Mouse (Mus musculus): ENCODE measurements around the gene Pex26. TPM values are rescaled to one million over a fixed set of nuclear protein-coding genes. Genes with fewer than 3 reads are reported as not detected.

The Pex26 gene
- total RNA-seq (2021), result 10 to 100 TPM; 11.4 to 12.8 TPM
- long read RNA-seq, full-length matches to known transcripts, result 8 of 17 reads
- long read RNA-seq, partial matches to known transcripts, result 4 of 17 reads
- long read RNA-seq, other reads (novel, unspliced or antisense), result 5 of 17 reads

DNA sequence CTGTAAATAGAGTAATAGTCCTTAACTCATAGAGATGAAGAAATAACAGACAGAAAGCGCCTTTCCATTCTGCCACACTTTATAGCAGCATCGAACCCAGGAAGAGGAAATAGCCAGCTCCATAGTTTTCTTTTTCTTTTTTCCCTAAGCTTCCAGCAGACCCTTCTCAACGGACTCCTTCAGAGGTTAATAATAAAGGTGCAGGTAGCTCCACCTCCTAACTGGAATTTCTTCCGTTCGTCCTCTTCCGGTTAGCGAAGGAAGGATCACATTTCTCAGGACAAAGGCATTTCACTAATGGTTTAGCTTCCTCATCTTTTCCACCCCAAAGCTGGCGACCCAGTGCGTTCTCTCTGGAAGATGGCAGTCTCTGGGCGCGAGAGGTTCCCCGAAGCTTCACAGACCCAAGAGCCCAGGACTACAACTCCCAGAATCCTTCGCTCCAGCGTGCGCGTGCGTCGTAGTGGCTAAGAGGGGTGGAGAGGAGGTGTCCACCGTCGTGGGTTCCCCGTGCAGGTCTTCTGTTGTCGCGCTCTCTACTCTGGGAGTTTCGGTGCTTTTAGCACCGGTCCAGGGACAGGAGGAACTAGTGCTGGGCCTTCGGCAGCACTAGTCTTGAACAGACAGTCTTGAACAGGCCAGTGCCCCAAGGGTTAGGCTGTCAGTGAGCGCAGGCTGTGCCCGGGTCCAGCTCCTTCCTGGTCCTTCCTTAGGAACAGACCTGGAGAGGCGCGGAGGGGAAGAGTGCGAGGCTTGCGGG, at the start of gene Pex26:
TSS of gene Pex26 (plus strand) at position 254 of the 760 bp plus-strand sequence.
- DNase-seq (ENCODE audit: low spot score in 2 of 2), result peak; percentile 90 to 94

DNA sequence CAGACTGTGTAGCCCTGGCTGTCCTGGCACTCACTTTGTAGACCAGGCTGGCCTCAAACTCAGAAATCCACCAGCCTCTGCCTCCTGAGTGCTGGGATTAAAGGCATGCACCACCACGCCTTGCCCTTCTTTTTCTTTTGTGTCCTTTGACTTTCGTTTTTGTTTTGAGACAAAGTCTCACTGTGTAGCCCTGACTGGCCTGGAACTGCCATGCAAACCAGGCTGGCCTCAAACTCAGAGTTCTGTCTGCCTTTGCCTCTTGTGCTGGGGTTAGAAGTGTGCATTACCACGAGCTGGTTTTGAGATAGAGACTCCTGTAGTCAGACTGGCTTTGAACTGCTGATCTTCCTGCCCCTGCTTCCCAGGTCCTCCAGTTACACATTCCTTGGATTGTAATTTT, 49.2 kb upstream of the Pex26 start:
- no peak for DNase-seq (ENCODE audit: low spot score in 2 of 2)

DNA sequence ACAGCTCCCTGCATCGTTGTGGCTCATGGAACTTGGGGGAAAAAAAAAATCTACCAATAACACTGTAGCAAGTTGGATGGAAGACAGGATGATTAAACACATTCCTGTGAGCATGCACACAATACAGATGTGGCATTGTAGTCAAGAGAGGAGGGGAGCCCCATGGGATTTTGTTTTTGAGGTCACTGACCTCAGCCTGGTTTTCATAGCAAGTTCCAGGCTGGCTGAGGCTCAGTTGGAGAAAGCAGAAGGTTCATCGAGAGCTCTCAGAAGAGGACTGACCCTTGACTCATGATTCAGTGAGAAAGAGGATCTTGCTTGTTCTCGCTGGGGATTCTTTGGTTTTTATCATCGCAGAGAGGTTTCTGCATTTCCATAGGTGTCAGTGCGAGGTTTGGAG, 48.6 kb upstream of the Pex26 start:
- DNase-seq (ENCODE audit: low spot score in 2 of 2), result no peak

GRCm38 (mm10) chr6:121137222-121137621, 46.2 kb upstream of the Pex26 start:
- no peak for DNase-seq (ENCODE audit: low spot score in 2 of 2)

DNA sequence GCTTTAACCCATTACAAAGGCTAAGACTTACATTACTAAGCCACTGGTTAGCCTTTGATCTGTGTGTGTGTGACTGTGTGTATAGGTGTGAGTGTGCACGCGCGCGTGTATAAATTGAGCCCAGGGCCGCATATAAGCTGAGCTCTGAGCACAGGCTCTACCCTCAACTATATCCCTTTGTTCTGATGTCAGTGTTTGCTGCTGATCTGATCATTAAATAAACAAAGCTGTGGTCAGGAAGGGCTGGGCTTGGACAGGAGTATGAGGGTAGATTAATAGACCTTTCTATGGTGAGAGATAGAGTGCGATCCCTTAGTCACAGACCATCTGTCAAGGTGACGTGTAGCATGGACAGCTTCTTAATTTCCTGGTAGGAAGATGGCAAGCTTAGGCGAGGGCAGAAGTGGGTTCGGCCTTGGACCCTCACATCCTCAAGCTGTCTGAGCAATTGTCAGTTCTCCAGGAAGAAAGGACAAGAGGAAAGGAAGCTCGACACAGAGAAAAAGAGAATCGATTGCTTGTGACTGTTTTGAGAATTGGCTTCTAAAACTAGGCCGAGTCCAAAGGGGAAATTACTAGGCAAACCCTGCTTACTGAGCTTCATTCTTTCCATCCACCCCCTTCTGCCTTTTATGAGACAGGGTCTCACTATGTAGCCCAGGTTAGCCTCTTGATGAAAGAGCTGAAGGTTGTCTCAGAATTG, 45.0 kb upstream of the Pex26 start:
- no peak for DNase-seq (ENCODE audit: low spot score in 2 of 2)

DNA sequence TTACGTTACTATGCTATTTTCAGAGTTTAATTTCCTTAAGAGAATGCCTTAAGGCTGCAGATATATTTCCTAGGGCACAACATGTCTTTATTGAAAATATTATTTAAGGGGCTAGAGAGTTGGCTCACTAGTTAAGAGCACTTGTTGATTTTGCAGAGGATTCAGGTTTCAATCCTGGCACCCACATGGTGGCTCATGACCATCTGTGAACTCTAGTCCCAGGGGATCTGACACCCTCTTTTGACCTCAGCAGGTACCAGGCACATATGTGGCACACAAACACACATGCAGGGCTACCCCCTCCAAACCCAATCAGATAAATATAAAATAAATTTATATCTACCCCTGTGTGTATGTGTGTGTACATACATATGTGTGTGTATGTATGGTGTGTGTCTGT, 44.2 kb upstream of the Pex26 start:
- no peak for DNase-seq (ENCODE audit: low spot score in 2 of 2)

DNA sequence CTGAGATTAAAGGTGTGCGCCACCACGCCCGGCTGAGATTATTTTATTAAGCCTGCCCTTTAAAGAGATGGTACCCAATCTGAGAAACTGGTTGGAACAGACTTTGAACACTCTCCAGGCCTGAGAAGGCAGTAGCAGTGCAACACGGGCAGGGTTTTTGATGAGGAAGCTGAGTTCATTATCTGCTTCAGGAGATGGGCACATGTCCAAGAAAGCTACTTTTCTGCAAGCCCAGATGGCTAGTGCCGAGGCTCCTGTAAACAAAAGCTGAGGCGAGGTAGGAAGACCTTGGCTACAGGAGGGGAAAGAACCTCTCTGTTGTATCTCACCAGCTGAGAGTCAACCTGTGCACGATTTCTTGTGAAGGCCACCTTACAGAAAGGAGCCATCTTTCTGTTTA, 41.2 kb upstream of the Pex26 start:
- no peak for DNase-seq (ENCODE audit: low spot score in 2 of 2)

DNA sequence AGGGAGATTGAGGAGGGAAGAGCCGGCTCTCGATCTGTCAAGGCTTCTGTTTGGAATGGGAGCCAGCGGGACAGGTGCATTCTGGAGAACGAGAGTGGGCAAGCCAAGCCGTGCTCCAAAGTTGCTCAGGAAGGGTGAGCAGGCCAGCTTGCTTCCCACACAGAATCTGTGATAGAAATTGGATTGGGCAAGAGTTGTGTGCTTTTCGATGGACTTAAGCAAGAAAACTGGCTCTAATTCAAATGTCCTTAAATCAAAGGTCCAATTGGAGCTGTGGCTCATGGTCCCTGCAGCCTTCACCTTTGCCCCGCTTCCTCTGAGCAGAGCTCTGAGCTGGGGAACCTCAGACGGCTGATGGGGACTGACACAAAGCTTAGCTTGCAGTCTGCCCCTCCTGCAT, 40.0 kb upstream of the Pex26 start:
- DNase-seq (ENCODE audit: low spot score in 2 of 2), result no peak

- peak; percentile 13 to 23 for DNase-seq (ENCODE audit: low spot score in 2 of 2)
These were observed 39.4 kb upstream of the Pex26 start for GRCm38 (mm10) chr6:121144066-121144465.

DNA sequence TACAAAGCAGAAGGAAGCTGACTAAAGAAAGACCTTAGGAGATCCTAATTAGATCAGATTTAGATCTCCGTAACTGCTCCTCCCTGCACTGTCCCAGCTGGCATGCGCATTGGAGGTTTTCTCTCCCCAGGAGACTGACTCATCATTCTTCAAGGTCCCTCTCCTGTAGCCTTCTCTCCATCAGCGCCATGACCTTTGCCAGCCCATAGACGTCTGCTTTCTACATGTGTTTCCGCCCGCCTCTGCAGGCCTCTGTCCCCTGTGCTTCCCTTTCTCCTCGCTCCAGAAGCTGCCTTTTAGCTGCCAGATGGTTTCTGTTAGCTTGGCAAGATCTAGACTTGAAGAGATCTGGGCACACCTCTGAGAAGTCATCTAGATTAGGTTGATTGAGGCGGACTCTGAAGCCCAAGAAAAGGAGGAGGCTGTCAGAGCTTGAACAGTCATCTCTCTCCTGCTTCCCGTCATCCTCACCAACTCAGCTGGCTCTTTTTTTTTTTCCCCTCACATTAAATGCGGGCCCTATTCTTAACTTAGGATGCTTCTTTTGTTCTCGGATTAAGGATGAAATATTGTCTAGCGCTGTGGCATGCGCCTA, 38.4 kb upstream of the Pex26 start:
- no peak for DNase-seq (ENCODE audit: low spot score in 2 of 2)

- DNase-seq (ENCODE audit: low spot score in 2 of 2), result no peak
These were observed 37.6 kb upstream of the Pex26 start for GRCm38 (mm10) chr6:121145906-121146305.

DNA sequence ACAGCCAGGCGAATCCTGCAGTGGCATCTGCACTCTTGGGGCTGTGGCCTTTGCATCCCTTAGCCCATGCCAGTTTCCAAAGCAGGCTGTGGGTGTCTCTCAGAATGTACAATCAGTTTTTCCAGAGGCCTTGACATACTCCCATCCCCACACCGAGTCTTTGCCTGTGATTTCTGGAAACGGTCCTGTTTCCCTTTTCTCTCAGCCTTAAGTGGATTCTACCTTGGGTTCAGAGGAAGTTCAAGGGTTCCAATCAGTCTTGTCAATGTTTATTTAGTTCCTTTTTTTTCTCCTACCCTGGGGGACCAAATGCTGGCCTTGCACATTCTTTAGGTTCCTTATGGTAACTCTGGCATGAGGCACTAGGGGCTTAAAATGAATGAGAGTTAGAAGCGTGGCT, 36.7 kb upstream of the Pex26 start:
- no peak for DNase-seq (ENCODE audit: low spot score in 2 of 2)

- no peak for DNase-seq (ENCODE audit: low spot score in 2 of 2)
These were observed 35.1 kb upstream of the Pex26 start for GRCm38 (mm10) chr6:121148360-121148759.

- no peak for DNase-seq (ENCODE audit: low spot score in 2 of 2)
These were observed 34.0 kb upstream of the Pex26 start for GRCm38 (mm10) chr6:121149420-121149819.

DNA sequence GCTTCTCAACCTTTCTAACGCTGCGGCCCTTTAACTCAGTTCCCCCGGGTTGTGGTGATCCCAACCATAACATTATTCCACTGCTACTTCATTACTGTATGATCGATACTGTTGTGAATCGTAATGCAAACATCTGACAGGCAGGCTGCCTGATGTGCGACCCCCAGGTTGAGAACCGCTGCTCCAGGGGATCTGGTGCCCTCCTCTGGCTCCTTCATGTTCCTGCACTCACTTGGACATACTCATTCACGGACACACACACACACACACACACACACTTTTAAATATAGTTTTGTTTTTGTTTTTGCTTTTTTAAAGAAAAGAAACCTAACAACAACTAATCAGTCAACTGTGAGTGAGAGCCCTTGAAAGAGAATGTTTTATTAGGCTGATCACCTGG, 33.3 kb upstream of the Pex26 start:
- DNase-seq (ENCODE audit: low spot score in 2 of 2), result no peak

GRCm38 (mm10) chr6:121151732-121152131, 31.7 kb upstream of the Pex26 start:
- DNase-seq (ENCODE audit: low spot score in 2 of 2), result no peak

DNA sequence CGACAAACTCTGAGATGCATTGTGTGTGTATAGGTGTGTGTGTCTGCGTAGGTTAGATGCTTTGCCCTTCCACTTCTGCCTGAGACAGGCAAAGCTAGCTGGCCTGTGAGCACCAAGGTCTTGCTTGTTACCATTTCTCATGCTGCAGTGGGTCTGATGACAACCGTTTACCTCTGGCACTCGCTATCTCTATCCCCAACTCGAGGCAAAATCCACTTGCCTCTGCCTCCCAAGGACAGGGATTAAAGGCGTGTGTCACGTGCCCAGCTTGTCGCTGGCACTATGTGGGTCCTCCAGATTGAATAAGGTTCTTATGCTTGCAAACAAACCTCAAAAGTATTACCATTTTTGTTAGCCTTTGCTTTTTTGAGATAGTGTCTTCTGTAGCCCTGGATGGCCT, 30.3 kb upstream of the Pex26 start:
- no peak for DNase-seq (ENCODE audit: low spot score in 2 of 2)

DNA sequence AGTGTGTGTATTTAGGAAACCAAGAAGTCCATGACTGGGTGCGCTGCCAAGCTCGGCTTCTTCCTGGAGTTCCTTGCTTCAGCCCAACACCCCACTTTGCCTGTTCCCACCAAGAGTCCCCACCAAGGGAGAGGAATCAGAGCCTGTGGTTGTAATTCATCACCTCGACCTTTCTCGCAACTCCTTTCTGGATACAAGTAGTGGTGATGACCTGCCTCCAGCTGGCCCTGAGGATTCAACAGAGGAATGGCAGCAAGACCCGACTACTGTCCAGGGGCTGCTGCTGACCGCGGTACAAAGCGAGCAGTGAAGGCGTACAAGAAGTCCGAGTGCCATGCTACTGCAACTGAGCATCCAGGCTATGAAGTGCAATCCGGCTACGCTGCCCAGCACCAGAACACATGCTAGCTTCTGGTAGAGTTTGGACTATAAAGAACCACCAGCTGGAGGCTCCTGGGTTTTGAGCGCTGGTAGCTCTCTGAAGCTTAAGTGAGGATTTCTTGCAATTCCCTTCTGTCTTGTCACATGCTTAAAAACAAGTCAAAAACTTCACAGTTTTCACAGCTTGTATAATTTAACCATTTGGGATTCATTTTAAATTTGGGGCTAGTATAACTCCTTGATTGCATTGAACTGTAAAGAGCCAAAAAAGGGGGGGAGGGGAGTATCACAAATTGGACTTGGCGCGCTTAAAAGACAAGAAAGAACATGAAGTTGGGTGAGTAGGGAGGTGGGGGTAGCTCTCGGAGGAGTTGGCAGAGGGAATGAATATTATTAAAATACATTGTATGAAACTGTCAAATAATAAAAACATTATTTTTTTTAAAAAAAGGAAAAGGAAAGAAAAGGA, 28.8 kb upstream of the Pex26 start:
- DNase-seq (ENCODE audit: low spot score in 2 of 2), result peak in 1 of 2 experiments; percentile 46

DNA sequence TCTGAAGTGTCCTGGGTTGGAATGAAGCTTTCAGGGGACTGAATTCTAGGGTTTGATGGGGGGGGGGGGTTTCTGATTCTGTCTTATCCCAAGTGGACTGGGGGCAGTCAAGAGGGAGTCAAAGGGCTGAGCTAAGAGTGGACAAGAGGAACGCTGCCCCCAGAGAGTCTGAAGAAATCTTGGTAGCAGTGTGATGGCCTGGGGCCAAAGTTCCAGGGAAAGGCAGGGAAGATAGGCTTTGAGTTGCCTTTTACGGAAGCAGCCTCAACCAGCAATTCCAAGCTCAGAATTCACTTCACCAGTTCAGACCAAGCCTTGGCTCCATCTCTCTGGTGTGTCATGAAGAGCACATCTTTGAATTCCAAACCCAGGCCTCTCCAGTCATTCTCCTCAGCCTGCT, 27.4 kb upstream of the Pex26 start:
- DNase-seq (ENCODE audit: low spot score in 2 of 2), result no peak

- DNase-seq (ENCODE audit: low spot score in 2 of 2), result no peak
These were observed 23.9 kb upstream of the Pex26 start for GRCm38 (mm10) chr6:121159616-121160015.

DNA sequence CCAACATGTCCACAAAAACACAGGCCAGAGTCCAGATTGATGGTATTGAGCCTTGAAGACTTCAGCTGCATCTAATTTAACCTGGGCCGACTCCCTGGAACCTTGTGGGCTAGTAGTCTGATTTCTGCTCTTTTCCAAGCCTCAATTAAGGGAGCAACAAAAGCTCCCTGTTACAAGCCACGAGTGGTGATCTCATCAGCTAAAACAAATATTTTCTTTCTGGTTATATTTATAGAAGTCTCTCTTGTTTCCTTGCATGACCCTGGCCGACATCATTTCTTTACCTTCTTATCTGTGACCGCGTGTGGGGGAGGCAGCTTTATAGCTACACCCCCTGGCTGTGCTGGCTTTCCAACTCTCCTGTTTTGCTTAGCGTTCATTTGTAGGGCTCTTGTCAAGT, 23.3 kb upstream of the Pex26 start:
- no peak for DNase-seq (ENCODE audit: low spot score in 2 of 2)
